Mouse (Mus musculus): Measurements from ENCODE around the gene Lrrc36. TPM values are rescaled to one million over a fixed set of nuclear protein-coding genes. Genes with fewer than 3 reads are reported as not detected.

The Lrrc36 gene
- polyA plus RNA-seq, 1 experiment from 2014 or later = 0.75 TPM

DNA sequence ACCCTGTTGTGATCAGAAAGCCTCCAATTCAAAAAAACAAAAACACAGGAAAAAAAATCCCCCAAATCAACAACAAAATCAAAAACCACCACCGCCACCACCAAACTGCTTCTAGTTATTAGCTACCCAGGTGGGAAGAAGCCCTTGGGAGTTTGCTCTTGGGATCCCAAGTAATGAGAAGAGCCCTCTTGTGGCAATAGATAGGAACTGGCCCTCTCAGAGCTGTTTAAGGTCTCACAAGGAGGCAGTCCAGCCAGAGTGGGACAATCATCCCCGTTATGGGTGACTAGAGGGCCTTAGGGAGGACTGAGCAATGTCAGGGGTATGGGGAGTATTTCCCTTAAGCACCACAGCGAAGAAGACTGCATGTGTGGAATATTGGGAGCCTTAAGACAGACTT is 15.6 kb upstream of the Lrrc36 start:
- no peaks in the 10 kb centered on the region for H3K27me3 ChIP-seq
- no peak overlapping the region for H3K9ac ChIP-seq
- ATAC-seq (ENCODE audit: low FRiP score, low read depth) = no peak
- no peak overlapping the region for H3K4me2 ChIP-seq
- 39% methylated on average over 3 of the region's 3 CpGs for WGBS
- no peaks in the 10 kb centered on the region for H3K9me3 ChIP-seq
- H3K4me3 ChIP-seq = no peak overlapping the region
- no peaks in the 10 kb centered on the region for H3K36me3 ChIP-seq
- no peaks in the 10 kb centered on the region for H3K4me1 ChIP-seq (replicated peaks)
- H3K27ac ChIP-seq (replicated peaks) = no peak overlapping the region

DNA sequence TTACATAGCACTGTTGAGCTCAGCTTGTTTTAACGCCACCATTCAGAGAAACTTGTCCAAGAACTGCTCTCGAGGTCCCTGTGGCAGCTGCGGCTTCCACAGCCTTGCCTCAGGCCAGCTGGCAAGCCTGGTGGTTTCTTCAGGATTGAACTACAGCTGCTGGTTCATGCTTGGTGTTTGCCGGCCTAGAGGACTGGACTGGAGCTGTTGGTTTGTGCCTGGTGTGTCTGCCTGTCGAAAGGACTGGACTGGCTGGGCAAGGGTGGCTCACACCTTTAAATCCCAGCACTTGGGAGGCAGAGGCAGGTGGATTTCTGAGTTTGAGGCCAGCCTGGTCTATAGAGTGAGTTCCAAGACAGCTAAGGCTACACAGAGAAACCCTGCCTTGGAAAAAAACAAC is 13.4 kb upstream of the Lrrc36 start:
- H3K9ac ChIP-seq = no peak overlapping the region
- no peaks in the 10 kb centered on the region for H3K27me3 ChIP-seq
- H3K27ac ChIP-seq (replicated peaks) = no peak overlapping the region
- H3K4me3 ChIP-seq = no peak overlapping the region
- H3K4me2 ChIP-seq = no peak overlapping the region
- H3K4me1 ChIP-seq (replicated peaks) = no peaks in the 10 kb centered on the region
- no peaks in the 10 kb centered on the region for H3K36me3 ChIP-seq
- no peaks in the 10 kb centered on the region for H3K9me3 ChIP-seq
- WGBS = 92% methylated on average over 5 of the region's 5 CpGs
- no peak for ATAC-seq (ENCODE audit: low FRiP score, low read depth)

DNA sequence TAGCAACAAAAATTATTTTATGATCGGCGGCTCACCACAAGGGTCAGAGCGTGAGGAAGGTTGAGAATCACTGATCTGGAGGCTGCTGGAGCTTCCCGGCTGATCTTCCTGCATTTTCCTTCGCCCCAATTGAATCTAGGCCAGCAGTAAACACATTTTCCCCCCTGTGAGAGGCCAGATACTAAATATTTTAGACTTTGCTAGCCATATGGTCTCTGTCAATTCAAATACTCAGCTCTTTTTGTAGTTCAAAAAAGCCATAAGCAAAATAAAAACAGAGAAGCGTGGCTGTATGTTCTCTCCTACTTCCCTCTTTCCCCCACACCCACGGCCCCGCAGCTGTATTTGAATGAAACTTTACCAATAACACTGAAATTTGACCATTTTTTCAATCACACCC is 9.9 kb upstream of the Lrrc36 start:
- 88% methylated on average over 8 of the region's 8 CpGs for WGBS
- ATAC-seq (ENCODE audit: low FRiP score, low read depth) = no peak

DNA sequence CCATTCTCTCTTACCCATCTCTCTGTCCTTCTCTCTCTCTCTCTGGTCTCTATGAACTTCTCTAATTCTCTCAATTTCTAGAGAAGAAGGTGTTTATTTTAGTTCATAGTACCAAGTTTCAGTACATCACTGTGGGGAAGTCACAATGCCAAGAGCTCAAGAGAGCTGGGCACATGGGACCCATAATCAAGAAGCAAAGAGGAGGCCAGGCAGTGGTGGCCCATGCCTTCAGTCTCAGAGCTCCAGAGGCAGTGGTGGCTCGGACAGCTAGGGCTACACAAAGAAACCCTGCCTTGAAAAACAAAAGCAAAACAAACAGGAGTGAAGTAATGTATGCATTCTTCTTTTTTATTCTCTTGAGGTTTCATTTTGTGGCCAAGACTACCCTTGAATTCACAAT is 8.9 kb upstream of the Lrrc36 start:
- no peak overlapping the region for H3K4me2 ChIP-seq
- no peak overlapping the region for H3K4me3 ChIP-seq
- no peaks in the 10 kb centered on the region for H3K36me3 ChIP-seq
- no peaks in the 10 kb centered on the region for H3K4me1 ChIP-seq (replicated peaks)
- H3K27me3 ChIP-seq = no peaks in the 10 kb centered on the region
- H3K9ac ChIP-seq = no peak overlapping the region
- H3K9me3 ChIP-seq = no peaks in the 10 kb centered on the region
- H3K27ac ChIP-seq (replicated peaks) = no peak overlapping the region
- WGBS = 44% methylated on average over 1 of the region's 1 CpGs
- ATAC-seq (ENCODE audit: low FRiP score, low read depth) = no peak

More for the DNA sequence above, 9.9 kb upstream of the Lrrc36 start:
- Histone ChIP-seq H3K4me2 (no peak overlapping the region), H3K9ac (no peak overlapping the region), H3K9me3 (no peaks in the 10 kb centered on the region), H3K36me3 (no peaks in the 10 kb centered on the region), H3K4me3 (no peak overlapping the region), H3K4me1 (replicated peaks) (no peaks in the 10 kb centered on the region), H3K27ac (replicated peaks) (no peak overlapping the region), H3K27me3 (no peaks in the 10 kb centered on the region)

DNA sequence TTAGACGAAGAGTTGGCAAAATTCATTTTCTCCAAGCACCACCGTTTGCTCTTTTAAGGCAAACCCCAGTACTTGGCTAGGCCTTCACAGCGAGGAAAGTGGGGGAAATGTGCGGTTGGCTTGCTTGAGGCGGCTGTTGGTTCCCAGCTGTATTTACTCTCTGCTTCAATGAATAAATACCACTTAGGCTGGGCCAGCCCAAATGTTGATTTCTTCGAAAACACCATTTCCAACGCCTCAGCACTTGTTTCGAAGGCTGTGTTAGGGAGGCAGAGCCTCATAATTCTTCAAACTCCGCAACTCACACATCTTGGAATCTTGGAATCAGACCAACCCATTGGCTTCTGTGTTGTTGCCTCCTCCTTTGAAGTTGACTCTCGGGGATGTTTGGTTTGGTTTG is 7.0 kb upstream of the Lrrc36 start:
- Histone ChIP-seq H3K9ac (no peak overlapping the region), H3K4me1 (replicated peaks) (no peaks in the 10 kb centered on the region), H3K4me3 (no peak overlapping the region), H3K4me2 (no peak overlapping the region), H3K9me3 (no peaks in the 10 kb centered on the region), H3K27ac (replicated peaks) (no peak overlapping the region), H3K27me3 (no peaks in the 10 kb centered on the region), H3K36me3 (no peaks in the 10 kb centered on the region)
- ATAC-seq (ENCODE audit: low FRiP score, low read depth) = no peak
- 75% methylated on average over 10 of the region's 10 CpGs for WGBS

DNA sequence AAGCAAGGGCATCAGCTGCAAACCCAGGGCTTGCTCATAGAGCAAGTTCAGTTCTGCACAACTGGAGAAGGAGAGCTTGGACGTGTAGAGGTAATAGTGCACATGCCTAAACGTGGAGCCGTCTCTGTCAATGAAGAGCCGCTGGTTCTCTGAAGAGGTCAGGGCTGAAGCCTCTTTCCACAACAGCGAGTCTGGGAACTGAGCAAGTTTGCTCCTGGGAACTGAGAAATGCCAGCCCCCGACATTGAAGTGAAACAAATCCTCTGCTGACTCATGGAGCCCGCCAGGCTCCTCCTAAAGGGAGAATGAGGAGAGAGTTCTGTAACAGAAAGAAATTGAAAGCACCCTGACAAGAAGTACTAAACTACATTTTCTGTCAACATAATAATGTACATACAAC is 5.0 kb upstream of the Lrrc36 start:
- no peak overlapping the region for H3K9ac ChIP-seq
- no peak for ATAC-seq (ENCODE audit: low FRiP score, low read depth)
- no peaks in the 10 kb centered on the region for H3K9me3 ChIP-seq
- no peak overlapping the region for H3K4me2 ChIP-seq
- no peak overlapping the region for H3K27ac ChIP-seq (replicated peaks)
- peaks cover 3% of the 10 kb centered on the region for H3K4me1 ChIP-seq (replicated peaks)
- 70% methylated on average over 7 of the region's 7 CpGs for WGBS
- H3K36me3 ChIP-seq = no peaks in the 10 kb centered on the region
- no peak overlapping the region for H3K4me3 ChIP-seq
- H3K27me3 ChIP-seq = no peaks in the 10 kb centered on the region

DNA sequence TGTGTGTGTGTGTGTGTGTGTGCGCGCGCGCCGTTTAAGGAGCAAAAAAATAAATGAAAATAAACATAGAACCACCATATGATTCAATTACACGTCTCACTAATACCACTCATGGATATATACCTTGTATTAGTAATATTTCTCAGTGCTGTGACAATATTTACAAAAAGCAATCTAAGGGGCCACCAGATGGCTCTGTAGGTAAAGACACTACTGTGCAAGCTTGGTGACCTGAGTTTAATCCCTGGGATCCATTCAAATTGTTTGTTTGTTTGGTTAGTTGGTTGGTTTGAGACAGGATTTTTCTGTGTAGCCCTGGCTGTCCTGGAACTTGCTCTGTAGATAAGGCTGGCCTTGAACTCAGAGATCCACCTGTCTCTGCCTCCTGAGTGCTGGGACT is 3.4 kb upstream of the Lrrc36 start:
- peaks cover 9% of the 10 kb centered on the region for H3K4me1 ChIP-seq (replicated peaks)
- 93% methylated on average over 6 of the region's 6 CpGs for WGBS
- H3K36me3 ChIP-seq = no peaks in the 10 kb centered on the region
- no peak for ATAC-seq (ENCODE audit: low FRiP score, low read depth)
- no peaks in the 10 kb centered on the region for H3K9me3 ChIP-seq
- H3K4me2 ChIP-seq = no peak overlapping the region
- peaks cover 7% of the 10 kb centered on the region; the same call in 1 of the 2 replicates for H3K27me3 ChIP-seq
- H3K9ac ChIP-seq = no peak overlapping the region
- no peak overlapping the region for H3K4me3 ChIP-seq
- H3K27ac ChIP-seq (replicated peaks) = no peak overlapping the region

DNA sequence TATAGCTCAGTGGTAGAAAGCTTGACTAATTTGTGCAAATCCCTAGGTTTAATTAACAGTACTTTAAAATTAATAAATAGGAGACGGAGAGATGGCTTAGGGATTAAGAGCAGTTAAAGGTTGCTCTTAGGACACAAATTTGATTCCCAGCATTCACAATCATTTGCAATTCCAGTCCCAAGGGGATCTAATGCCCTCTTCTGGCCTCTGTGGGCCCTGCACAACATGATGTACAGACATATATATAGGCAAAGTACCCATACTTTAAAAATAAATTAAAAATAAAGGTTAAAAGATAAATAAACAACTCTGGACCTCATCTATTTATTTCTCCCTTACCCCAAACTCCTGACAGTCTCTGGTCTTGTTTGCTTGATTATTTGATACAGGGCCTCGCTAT is 5.6 kb downstream of the Lrrc36 start:
- WGBS = 80% methylated on average over 2 of the region's 2 CpGs
- H3K9ac ChIP-seq = no peak overlapping the region

DNA sequence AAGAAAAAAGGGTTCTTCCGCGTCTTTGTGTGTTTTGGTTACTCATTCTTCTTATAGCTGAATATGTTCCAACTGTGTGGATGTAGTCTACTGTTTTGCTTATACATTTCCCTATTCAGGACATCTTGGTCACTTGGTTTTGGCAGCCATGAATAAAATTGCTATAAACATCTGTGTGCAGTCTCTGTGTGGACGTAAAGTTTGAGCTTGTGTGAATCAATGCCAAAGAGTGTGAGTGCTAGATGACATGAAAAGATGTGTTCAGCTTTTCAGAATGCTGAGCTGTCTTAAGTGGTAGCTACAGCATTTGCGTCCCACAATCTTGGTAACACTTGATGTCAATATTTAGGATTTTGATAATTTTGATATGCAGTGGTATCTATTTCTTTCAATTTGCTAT is 6.4 kb downstream of the Lrrc36 start:
- 94% methylated on average over 4 of the region's 4 CpGs for WGBS

More for the DNA sequence above, 5.6 kb downstream of the Lrrc36 start:
- Histone ChIP-seq H3K27ac (replicated peaks) (no peak overlapping the region), H3K27me3 (peaks cover 4% of the 10 kb centered on the region; the same call in 1 of the 2 replicates), H3K4me2 (no peak overlapping the region), H3K9me3 (no peaks in the 10 kb centered on the region), H3K4me1 (replicated peaks) (no peaks in the 10 kb centered on the region), H3K4me3 (no peak overlapping the region), H3K36me3 (no peaks in the 10 kb centered on the region)
- no peak for ATAC-seq (ENCODE audit: low FRiP score, low read depth)

DNA sequence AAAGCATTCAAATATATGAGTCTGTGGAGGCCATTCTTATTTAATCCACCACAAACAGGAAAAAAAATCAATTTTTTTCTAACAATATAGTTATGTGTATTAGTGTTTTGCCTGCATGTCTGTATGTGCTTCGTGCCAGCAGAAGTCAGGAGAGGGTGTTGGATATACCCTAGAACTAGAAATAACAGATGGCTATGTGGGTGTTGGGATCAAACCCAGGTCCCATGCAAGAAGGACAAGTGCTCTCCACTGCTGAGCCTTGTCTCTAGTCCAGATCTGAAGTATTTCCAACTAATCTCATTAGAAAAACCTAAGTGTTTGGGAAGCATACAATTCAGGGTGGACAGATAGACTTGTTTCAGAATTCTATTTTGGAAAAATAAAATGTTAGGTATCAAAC is 8.6 kb downstream of the Lrrc36 start:
- no peaks in the 10 kb centered on the region for H3K4me1 ChIP-seq (replicated peaks)
- H3K4me2 ChIP-seq = no peak overlapping the region
- 77% methylated on average over 1 of the region's 1 CpGs for WGBS
- no peak overlapping the region for H3K27ac ChIP-seq (replicated peaks)
- no peak overlapping the region for H3K9ac ChIP-seq
- no peaks in the 10 kb centered on the region for H3K27me3 ChIP-seq
- H3K4me3 ChIP-seq = no peak overlapping the region
- no peaks in the 10 kb centered on the region for H3K36me3 ChIP-seq
- no peak for ATAC-seq (ENCODE audit: low FRiP score, low read depth)
- no peaks in the 10 kb centered on the region for H3K9me3 ChIP-seq

More for the DNA sequence above, 6.4 kb downstream of the Lrrc36 start:
- H3K27me3 ChIP-seq = no peaks in the 10 kb centered on the region
- H3K9me3 ChIP-seq = no peaks in the 10 kb centered on the region
- H3K27ac ChIP-seq (replicated peaks) = no peak overlapping the region
- no peak overlapping the region for H3K4me3 ChIP-seq
- no peak for ATAC-seq (ENCODE audit: low FRiP score, low read depth)
- no peaks in the 10 kb centered on the region for H3K36me3 ChIP-seq
- H3K9ac ChIP-seq = no peak overlapping the region
- no peaks in the 10 kb centered on the region for H3K4me1 ChIP-seq (replicated peaks)
- no peak overlapping the region for H3K4me2 ChIP-seq

DNA sequence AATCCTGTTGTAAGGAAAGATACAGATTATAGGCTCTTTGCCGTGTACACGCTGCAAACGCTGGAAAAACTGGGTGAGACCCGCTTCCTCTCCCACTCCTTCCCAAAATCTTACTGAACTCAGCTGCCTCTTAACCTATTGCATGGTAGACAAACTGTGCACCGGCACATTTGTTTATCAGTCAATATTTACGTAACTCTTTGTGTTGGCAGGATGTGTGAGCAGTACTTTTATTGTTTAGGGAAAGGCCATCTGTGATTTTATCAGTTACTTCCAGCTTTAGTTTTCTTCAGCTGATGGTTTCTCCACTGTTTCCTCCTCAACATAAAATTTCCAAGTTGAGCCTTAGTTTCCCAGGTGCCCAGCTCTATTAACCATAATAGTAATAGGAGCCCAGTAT is 13.5 kb downstream of the Lrrc36 start:
- Histone ChIP-seq H3K9ac (no peak overlapping the region), H3K9me3 (no peaks in the 10 kb centered on the region), H3K4me3 (no peak overlapping the region), H3K27me3 (no peaks in the 10 kb centered on the region), H3K4me1 (replicated peaks) (0 out of 2 replicates have a peak, but pooled peaks cover 5% of the 10 kb centered on the region), H3K4me2 (no peak overlapping the region), H3K27ac (replicated peaks) (no peak overlapping the region), H3K36me3 (no peaks in the 10 kb centered on the region)
- WGBS = 74% methylated on average over 6 of the region's 6 CpGs
- ATAC-seq (ENCODE audit: low FRiP score, low read depth) = no peak

DNA sequence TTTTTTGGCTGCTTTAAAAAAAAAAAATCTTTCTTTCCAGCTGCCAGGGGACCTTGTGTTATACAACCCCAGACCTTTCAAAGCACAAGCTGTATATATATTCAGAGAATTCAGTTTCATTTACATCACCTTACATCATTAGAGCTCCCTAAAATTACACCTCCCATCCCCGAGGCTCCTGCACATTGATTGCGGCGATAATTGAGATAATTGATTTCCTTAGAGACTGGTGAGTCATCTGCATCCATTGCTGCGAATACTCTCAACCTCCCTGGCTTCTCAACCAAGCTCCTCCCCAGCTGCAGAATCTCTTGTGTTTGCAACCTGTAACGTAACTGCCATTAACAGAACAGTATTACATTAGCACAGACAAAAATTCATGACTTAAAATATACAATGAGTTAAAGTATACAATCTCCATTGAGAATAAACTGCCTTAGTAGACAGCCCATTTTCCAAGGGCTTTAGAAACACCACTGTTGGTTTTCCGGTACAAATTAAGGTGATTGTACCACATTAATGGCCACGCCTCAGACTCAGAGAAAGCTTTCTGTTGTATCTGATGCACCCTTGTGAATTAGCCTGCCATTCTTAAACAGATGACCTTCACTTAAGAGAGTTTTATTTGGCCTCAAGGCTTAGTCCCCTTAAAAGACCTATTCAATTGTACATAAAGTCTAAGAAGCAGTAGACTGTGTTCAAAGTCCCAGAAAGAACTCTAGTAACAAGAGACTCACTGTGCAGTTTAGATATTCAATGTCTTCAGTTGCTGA is 18.6 kb downstream of the Lrrc36 start:
- no peak overlapping the region for H3K9ac ChIP-seq
- WGBS = 39% methylated on average over 7 of the region's 7 CpGs
- no peaks in the 10 kb centered on the region for H3K9me3 ChIP-seq
- no peaks in the 10 kb centered on the region for H3K27me3 ChIP-seq
- H3K27ac ChIP-seq (replicated peaks) = no peak overlapping the region
- no peak overlapping the region for H3K4me2 ChIP-seq
- H3K4me1 ChIP-seq (replicated peaks) = peaks cover 21% of the 10 kb centered on the region
- no peak for ATAC-seq (ENCODE audit: low FRiP score, low read depth)
- no peak overlapping the region for H3K4me3 ChIP-seq
- no peaks in the 10 kb centered on the region for H3K36me3 ChIP-seq

DNA sequence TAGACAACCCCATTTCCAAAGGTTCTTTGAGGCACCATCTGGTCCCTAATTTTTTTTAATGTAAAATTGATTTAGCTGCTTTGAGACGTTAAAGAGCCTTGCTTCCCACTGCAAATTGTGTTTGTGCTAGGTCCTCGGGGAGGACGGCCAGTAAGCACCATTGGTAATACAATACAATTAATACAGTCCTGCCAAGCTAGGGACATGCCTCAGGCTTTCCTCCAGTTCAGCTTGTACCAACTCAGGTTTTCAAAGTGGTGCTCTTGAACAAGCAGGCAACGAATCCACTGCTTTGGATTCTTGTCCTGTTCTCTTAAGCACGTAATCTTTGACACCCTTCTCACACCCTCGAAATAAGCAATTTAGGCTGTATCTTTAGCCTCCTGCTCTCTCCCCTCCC is 19.6 kb downstream of the Lrrc36 start:
- Histone ChIP-seq H3K9me3 (no peaks in the 10 kb centered on the region), H3K4me3 (no peak overlapping the region), H3K27me3 (no peaks in the 10 kb centered on the region), H3K27ac (replicated peaks) (no peak overlapping the region), H3K36me3 (no peaks in the 10 kb centered on the region), H3K9ac (no peak overlapping the region), H3K4me1 (replicated peaks) (peaks cover 21% of the 10 kb centered on the region), H3K4me2 (no peak overlapping the region)
- no peak for ATAC-seq (ENCODE audit: low FRiP score, low read depth)
- WGBS = 28% methylated on average over 6 of the region's 6 CpGs

Measured in hindbrain, embryonic 15.5 days (tissue).